Mouse (Mus musculus) hindbrain, postnatal 0 days (tissue): Measurements from ENCODE around the gene Large2. TPM values are rescaled to one million over a fixed set of nuclear protein-coding genes. Genes with fewer than 3 reads are reported as not detected.

Experiments used
- ATAC-seq: fragments of 200-750 bp; cut with Nextera tagmentation; 2 replicates; pipeline ENCODE4 v1.8.0; 2017; ENCODE audit warnings: mild to moderate bottlenecking, moderate TSS enrichment, moderate library complexity
- DNase-seq: peaks from one replicate; pipeline ENCODE4 v3.0.0-alpha.2; 2015; ENCODE audit warnings: low spot score
- H3K27ac ChIP-seq: fragments of 300-500 bp; sonication (generic); 2 replicates; pipeline ENCODE4 v1.5.1; 2014; ENCODE audit warnings: mild to moderate bottlenecking
- H3K27me3 ChIP-seq: fragments of 300-500 bp; sonication (generic); 2 replicates; pipeline ENCODE4 v1.6.1; 2014; ENCODE audit warnings: low read length, mixed read lengths; ENCODE audit not compliant: insufficient read depth
- H3K36me3 ChIP-seq: fragments of 300-500 bp; sonication (generic); 2 replicates; pipeline ENCODE4 v1.6.1; 2014; ENCODE audit warnings: low read length, mixed read lengths; ENCODE audit not compliant: insufficient read depth
- H3K4me1 ChIP-seq: fragments of 300-500 bp; sonication (generic); 2 replicates; pipeline ENCODE4 v1.6.1; 2014; ENCODE audit warnings: antibody characterized with exemption, low read length, mixed read lengths; ENCODE audit not compliant: insufficient read depth
- H3K4me2 ChIP-seq: fragments of 300-500 bp; sonication (generic); 2 replicates; pipeline ENCODE4 v1.6.1; 2014; ENCODE audit warnings: low read depth, mild to moderate bottlenecking, low read length, moderate library complexity, mixed read lengths
- H3K4me3 ChIP-seq: fragments of 300-500 bp; sonication (generic); 2 replicates; pipeline ENCODE4 v1.5.1; 2014; ENCODE audit warnings: low read length
- H3K9ac ChIP-seq: fragments of 300-500 bp; sonication (generic); replicated peaks from 2 replicates; pipeline ENCODE4 v1.6.1; 2014; ENCODE audit warnings: mild to moderate bottlenecking, low read length, moderate library complexity, mixed read lengths
- H3K9me3 ChIP-seq: fragments of 300-500 bp; sonication (generic); 2 replicates; pipeline ENCODE4 v1.6.1; 2016; ENCODE audit warnings: low read length, mixed read lengths
- CTCF ChIP-seq: IDR thresholded peaks from 2 replicates; pipeline ENCODE4 v1.5.1; 2016; ENCODE audit warnings: antibody characterized with exemption, control low read depth, low read depth
- WGBS: fragments of 180-500 bp; shearing (Covaris S2); extraction: QIAGEN DNeasy Blood & Tissue Kit; methylation state at CpG from one replicate; pipeline ENCODE4 v1.1.7; 2014; 5-methylcytosine and 5-hydroxymethylcytosine counted together
- polyA plus RNA-seq: library from polyadenylated mRNA; unstranded; fragments of >200 nt; fragmentation: Nextera tagmentation; extraction: Ambion mirVana; gene quantifications from 2 replicates; pipeline ENCODE4 v1.2.1, GENCODE M21; 2015
- total RNA-seq: library from RNA; depleted of rRNA; stranded (reverse); fragments of >200 nt; gene quantifications from 2 replicates; pipeline ENCODE4 v1.2.3, GENCODE M21; 2014

Large2 gene
- total and polyA plus RNA-seq, 2 experiments from 2014 or later, result 0.16 to 1.8 TPM

- H3K36me3 ChIP-seq, result peaks cover 46% of the 10 kb centered on the region
These were observed 20.4 kb downstream of the Large2 start for GRCm38 (mm10) chr2:92354224-92354623.

GRCm38 (mm10) chr2:92353402-92353801 is 21.3 kb downstream of the Large2 start:
- ATAC-seq, result peak; percentile 72
- Histone ChIP-seq H3K9ac (no peak overlapping the region), H3K27ac (no peak overlapping the region), H3K9me3 (no peaks in the 10 kb centered on the region), H3K27me3 (no peaks in the 10 kb centered on the region), H3K36me3 (peaks cover 43% of the 10 kb centered on the region), H3K4me3 (no peak overlapping the region), H3K4me2 (no peak overlapping the region), H3K4me1 (0 out of 2 replicates have a peak, but pooled peaks cover 3% of the 10 kb centered on the region)
- no peak for TF ChIP-seq CTCF
- DNase-seq, result no peak
- 22% methylated on average over 5 of the region's 5 CpGs for WGBS

More at GRCm38 (mm10) chr2:92354224-92354623, 20.4 kb downstream of the Large2 start:
- Histone ChIP-seq H3K4me3 (no peak overlapping the region), H3K9ac (no peak overlapping the region), H3K27me3 (no peaks in the 10 kb centered on the region), H3K9me3 (no peaks in the 10 kb centered on the region), H3K4me1 (0 out of 2 replicates have a peak, but pooled peaks cover 3% of the 10 kb centered on the region), H3K27ac (no peak overlapping the region; the same call in 1 of the 2 replicates), H3K4me2 (no peak overlapping the region)
- ATAC-seq, result no peak
- 68% methylated on average over 6 of the region's 6 CpGs for WGBS
- no peak for TF ChIP-seq CTCF
- no peak for DNase-seq

- H3K4me1 ChIP-seq, result 0 out of 2 replicates have a peak, but pooled peaks cover 3% of the 10 kb centered on the region
- no peak for ATAC-seq
- WGBS, result 85% methylated on average over 5 of the region's 5 CpGs
These were observed 24.0 kb downstream of the Large2 start for GRCm38 (mm10) chr2:92350686-92351085.

GRCm38 (mm10) chr2:92349589-92350425 is 24.9 kb downstream of the Large2 start:
- Histone ChIP-seq H3K9me3 (no peaks in the 10 kb centered on the region), H3K4me3 (no peak overlapping the region), H3K4me2 (no peak overlapping the region), H3K4me1 (0 out of 2 replicates have a peak, but pooled peaks cover 3% of the 10 kb centered on the region), H3K9ac (no peak overlapping the region), H3K36me3 (peaks cover 27% of the 10 kb centered on the region; the same call in 1 of the 2 replicates), H3K27me3 (no peaks in the 10 kb centered on the region), H3K27ac (peak overlapping the region; percentile 56; the same call in 1 of the 2 replicates)
- ATAC-seq (peak; percentile 75; the same call in 1 of the 2 replicates), DNase-seq (peak; percentile 25)
- no peak for TF ChIP-seq CTCF
- WGBS, result 63% methylated on average over 6 of the region's 6 CpGs

More at GRCm38 (mm10) chr2:92350686-92351085, 24.0 kb downstream of the Large2 start:
- Histone ChIP-seq H3K9me3 (no peaks in the 10 kb centered on the region), H3K36me3 (peaks cover 24% of the 10 kb centered on the region; the same call in 1 of the 2 replicates), H3K9ac (no peak overlapping the region), H3K27me3 (no peaks in the 10 kb centered on the region), H3K27ac (no peak overlapping the region), H3K4me3 (no peak overlapping the region), H3K4me2 (no peak overlapping the region)
- no peak for DNase-seq
- TF ChIP-seq CTCF, result no peak

GRCm38 (mm10) chr2:92347191-92347590 is 27.5 kb downstream of the Large2 start:
- Histone ChIP-seq H3K4me2 (no peak overlapping the region), H3K4me1 (0 out of 2 replicates have a peak, but pooled peaks cover 3% of the 10 kb centered on the region), H3K27ac (no peak overlapping the region), H3K9ac (no peak overlapping the region), H3K36me3 (peaks cover 28% of the 10 kb centered on the region; the same call in 1 of the 2 replicates), H3K27me3 (no peaks in the 10 kb centered on the region), H3K4me3 (no peak overlapping the region), H3K9me3 (no peaks in the 10 kb centered on the region)
- ATAC-seq (no peak), DNase-seq (no peak)
- WGBS, result 93% methylated on average over 2 of the region's 2 CpGs
- no peak for TF ChIP-seq CTCF

GRCm38 (mm10) chr2:92342418-92342817 is 32.3 kb downstream of the Large2 start:
- Histone ChIP-seq H3K4me2 (no peak overlapping the region), H3K9ac (no peak overlapping the region), H3K9me3 (no peaks in the 10 kb centered on the region), H3K27me3 (no peaks in the 10 kb centered on the region), H3K4me1 (no peaks in the 10 kb centered on the region), H3K36me3 (peaks cover 6% of the 10 kb centered on the region), H3K4me3 (no peak overlapping the region), H3K27ac (no peak overlapping the region)
- no peak for TF ChIP-seq CTCF
- DNase-seq, result no peak
- ATAC-seq, result no peak
